Mouse (Mus musculus) subcutaneous adipose tissue, adult 2 months (tissue): Measurements from ENCODE around the gene Csl. TPM values are rescaled to one million over a fixed set of nuclear protein-coding genes. Genes with fewer than 3 reads are reported as not detected.

Experiments
- polyA plus RNA-seq: library from polyadenylated mRNA; depleted of rRNA; stranded (reverse); fragments of >200 nt; gene quantifications from 2 replicates; pipeline ENCODE4 v1.2.3, GENCODE M21; 2012; ENCODE audit warnings: low replicate concordance; rRNA removed

The Csl gene
- polyA plus RNA-seq = 0.12 and 0.17 TPM in 2 replicates

GRCm38 (mm10) chr10:99759558-99759957 lies at the start of gene Csl:
TSS of gene Csl (minus strand) at chr10:99759658.

